Mouse (Mus musculus) forebrain, embryonic 12.5 days (tissue): ENCODE data around the gene Avil. TPM values are rescaled to one million over a fixed set of nuclear protein-coding genes. Genes with fewer than 3 reads are reported as not detected.
A peak's percentile ranks its signal among the peaks of the same experiment; 100 is the strongest.

Experiments used
- ATAC-seq: fragments of 200-750 bp; cut with Nextera tagmentation; 2 replicates; pipeline ENCODE4 v1.8.0; 2017; ENCODE audit warnings: moderate TSS enrichment; ENCODE audit not compliant: low FRiP score
- H3K27ac ChIP-seq: fragments of 300-500 bp; sonication (generic); 2 replicates; pipeline ENCODE4 v1.5.1; 2016; ENCODE audit warnings: mild to moderate bottlenecking
- H3K27me3 ChIP-seq: fragments of 300-500 bp; sonication (generic); 2 replicates; pipeline ENCODE4 v1.6.1; 2016; ENCODE audit warnings: mild to moderate bottlenecking
- H3K36me3 ChIP-seq: fragments of 300-500 bp; sonication (generic); replicated peaks from 2 replicates; pipeline ENCODE4 v1.6.1; 2016; ENCODE audit warnings: mild to moderate bottlenecking
- H3K4me1 ChIP-seq: fragments of 300-500 bp; sonication (generic); 2 replicates; pipeline ENCODE4 v1.6.1; 2016
- H3K4me2 ChIP-seq: fragments of 300-500 bp; sonication (generic); 2 replicates; pipeline ENCODE4 v1.6.1; 2016; ENCODE audit warnings: mild to moderate bottlenecking, moderate library complexity
- H3K4me3 ChIP-seq: fragments of 300-500 bp; sonication (generic); replicated peaks from 2 replicates; pipeline ENCODE4 v1.5.1; 2016; ENCODE audit warnings: mild to moderate bottlenecking
- H3K9ac ChIP-seq: fragments of 300-500 bp; sonication (generic); 2 replicates; pipeline ENCODE4 v1.6.1; 2016; ENCODE audit warnings: mild to moderate bottlenecking
- H3K9me3 ChIP-seq: fragments of 300-500 bp; sonication (generic); 2 replicates; pipeline ENCODE4 v1.6.1; 2016
- WGBS: fragments of 180-500 bp; shearing (Covaris S2); methylation state at CpG from one replicate; pipeline ENCODE4 v1.1.7; 2016; 5-methylcytosine and 5-hydroxymethylcytosine counted together
- polyA plus RNA-seq: library from polyadenylated mRNA; unstranded; fragments of >200 nt; fragmentation: Nextera tagmentation; extraction: Ambion mirVana; gene quantifications from 2 replicates; pipeline ENCODE4 v1.2.1, GENCODE M21; 2016

Avil gene
- polyA plus RNA-seq, 1 experiment from 2014 or later = not detected

DNA sequence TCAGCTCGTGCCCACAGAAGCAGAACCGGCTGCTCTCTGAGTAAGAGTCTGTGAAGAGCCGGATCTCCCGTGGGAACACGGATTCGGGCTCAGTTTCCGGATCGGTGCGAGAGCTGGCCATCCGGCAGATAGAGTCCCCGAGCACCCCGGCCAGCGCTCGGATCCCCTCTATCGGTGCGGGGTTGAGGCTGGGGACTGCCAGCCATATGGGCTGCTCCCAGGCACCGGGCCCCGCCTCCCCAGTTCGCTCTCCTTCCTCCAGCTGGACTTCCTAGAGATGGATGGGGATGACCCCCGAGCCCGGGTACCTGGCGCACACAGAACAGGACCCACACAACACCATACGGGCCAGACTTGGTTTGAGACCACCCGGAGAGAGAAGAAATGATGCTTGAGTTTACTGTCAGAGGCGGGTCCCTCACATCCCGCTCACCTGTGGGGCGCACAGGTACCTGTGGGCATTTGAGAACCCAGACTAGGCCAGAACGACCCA is 40.8 kb downstream of the Avil start, which contains the start of the genes Mettl1 and Eef1akmt3:
Gene Mettl1 (plus strand): TSS at position 141 of the 493 bp plus-strand sequence.
Gene Eef1akmt3 (minus strand): TSS at position 240 of the 493 bp plus-strand sequence.
- H3K27ac ChIP-seq = no peak within 1 kb of the TSS
- ATAC-seq = peak; percentile 73
- H3K4me3 ChIP-seq = peak within 1 kb of the TSS; percentile 82
- H3K4me2 ChIP-seq = peak within 1 kb of the TSS; percentile 99
- peaks cover 19% of the 10 kb centered on the region for H3K27me3 ChIP-seq
- WGBS = under 1% methylated on average over 28 of the region's 28 CpGs
- peaks cover 10% of the 10 kb centered on the region for H3K36me3 ChIP-seq
- H3K9me3 ChIP-seq = no peaks in the 10 kb centered on the region
- peak within 1 kb of the TSS; percentile 71 for H3K9ac ChIP-seq
- H3K4me1 ChIP-seq = peaks cover 18% of the 10 kb centered on the region

DNA sequence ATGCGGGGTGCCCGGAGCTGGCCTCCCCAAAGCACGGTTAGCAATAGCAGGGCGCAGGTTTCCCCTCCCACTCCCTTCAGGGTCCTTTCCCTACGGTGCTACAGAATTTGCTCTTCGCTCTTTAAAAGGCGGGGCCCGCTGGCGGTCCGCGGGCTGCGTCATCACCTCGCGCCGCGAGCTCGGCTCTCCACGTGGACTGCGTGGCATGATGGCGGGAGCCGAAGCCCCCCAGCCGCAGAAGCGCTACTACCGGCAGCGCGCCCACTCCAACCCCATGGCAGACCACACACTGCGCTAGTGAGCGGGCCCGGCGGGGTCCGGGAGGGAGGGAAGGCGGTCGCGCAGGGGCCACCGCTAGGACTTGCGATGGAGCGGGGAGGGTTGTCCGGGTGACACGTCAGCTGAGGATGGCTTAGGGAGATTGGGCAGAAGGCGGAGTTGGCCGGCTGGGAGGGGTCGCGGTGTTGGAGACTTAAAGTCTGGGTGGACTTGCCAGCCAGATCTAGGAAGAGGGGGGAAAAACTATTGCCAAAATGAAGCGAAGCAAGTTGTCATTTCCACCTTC is 41.3 kb downstream of the Avil start:
- under 1% methylated on average over 44 of the region's 44 CpGs for WGBS
- H3K27ac ChIP-seq = no peak overlapping the region

DNA sequence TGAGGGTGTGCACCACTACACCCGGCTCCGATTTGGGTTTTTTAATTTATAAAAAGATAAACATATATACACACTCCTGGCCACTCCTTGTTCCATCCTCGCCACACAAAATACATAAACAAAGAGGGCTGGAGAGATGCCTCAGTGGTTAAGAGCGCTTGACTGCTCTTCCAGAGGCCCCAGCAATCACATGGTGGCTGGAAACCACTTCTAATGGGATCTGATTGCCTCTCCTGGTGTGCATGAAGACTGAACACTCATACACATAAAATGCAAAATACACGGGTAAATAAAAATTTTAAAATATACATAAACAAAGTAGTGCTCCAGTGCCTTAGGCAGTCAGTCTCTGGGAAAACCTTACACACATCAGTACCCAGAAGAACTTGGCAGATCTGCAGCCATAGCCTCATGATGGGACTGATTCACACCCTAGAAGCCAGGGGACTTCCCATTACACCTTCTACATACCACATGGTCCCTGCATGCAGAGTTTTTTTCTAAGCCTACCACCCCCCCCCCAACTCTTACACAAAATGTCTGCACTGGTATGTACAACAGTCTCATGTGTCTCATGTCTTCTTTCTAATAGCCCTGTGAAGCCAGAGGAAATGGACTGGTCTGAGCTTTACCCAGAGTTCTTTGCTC is 42.1 kb downstream of the Avil start:
- 16% methylated on average over 5 of the region's 5 CpGs for WGBS
- Histone ChIP-seq H3K4me2 (peak overlapping the region; percentile 99), H3K4me1 (peaks cover 18% of the 10 kb centered on the region), H3K27me3 (peaks cover 22% of the 10 kb centered on the region), H3K9me3 (no peaks in the 10 kb centered on the region), H3K4me3 (peak overlapping the region; percentile 82), H3K9ac (peak overlapping the region; percentile 71; the same call in 1 of the 2 replicates), H3K27ac (no peak overlapping the region), H3K36me3 (peaks cover 10% of the 10 kb centered on the region)
- ATAC-seq = no peak

More for the DNA sequence above, 41.3 kb downstream of the Avil start:
- no peaks in the 10 kb centered on the region for H3K9me3 ChIP-seq
- H3K27me3 ChIP-seq = peaks cover 19% of the 10 kb centered on the region
- peak overlapping the region; percentile 99 for H3K4me2 ChIP-seq
- ATAC-seq = peak; percentile 91
- H3K4me3 ChIP-seq = peak overlapping the region; percentile 82
- peak overlapping the region; percentile 71 for H3K9ac ChIP-seq
- H3K36me3 ChIP-seq = peaks cover 10% of the 10 kb centered on the region
- H3K4me1 ChIP-seq = peaks cover 18% of the 10 kb centered on the region

DNA sequence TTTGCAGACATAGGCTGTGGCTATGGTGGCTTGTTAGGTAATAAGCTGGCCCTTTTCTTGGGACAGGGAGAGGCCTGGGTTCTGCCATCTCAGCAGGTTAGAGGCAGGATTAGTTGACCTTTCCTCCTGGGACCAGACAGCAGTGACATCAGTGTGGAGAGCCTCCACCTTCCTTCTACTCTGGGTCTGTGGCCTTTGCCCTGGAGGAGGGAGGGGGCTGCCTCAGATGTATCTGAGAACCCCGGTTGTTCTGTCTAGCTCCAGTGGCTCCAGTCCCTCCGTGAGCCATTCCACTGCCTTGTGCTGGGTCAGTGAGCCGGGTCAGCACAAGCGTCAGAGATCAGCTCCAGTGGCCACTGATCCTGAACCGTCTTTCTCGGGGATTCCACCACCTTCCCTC is 42.7 kb downstream of the Avil start:
- no peak for ATAC-seq
- H3K4me2 ChIP-seq = no peak overlapping the region
- 0 out of 2 replicates have a peak overlapping the region, but pooled peaks have one; percentile 82 for H3K4me3 ChIP-seq
- no peaks in the 10 kb centered on the region for H3K9me3 ChIP-seq
- H3K27me3 ChIP-seq = peaks cover 28% of the 10 kb centered on the region
- no peak overlapping the region for H3K27ac ChIP-seq
- no peak overlapping the region for H3K9ac ChIP-seq
- peaks cover 18% of the 10 kb centered on the region for H3K4me1 ChIP-seq
- peaks cover 10% of the 10 kb centered on the region for H3K36me3 ChIP-seq
- 83% methylated on average over 6 of the region's 6 CpGs for WGBS

DNA sequence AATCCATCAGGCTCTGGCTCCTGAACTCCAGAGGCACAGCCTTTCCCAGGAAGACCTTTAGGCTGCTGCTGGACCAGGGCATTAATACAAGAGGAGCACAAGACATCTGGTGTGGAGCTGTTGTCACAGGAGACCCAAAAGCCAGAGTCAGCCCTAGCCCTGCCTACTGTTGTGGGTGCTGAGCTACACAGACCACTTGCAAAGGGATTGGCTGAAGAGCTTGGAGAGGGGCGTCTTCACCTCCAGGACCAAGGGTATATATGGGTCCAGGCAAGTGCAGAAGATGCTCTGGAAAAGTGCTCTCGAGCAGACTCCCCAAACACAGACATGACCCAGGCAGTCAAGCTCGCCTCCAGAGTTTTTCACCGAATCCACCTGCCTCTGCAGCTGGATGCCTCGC is 47.4 kb downstream of the Avil start, which contains the start of gene Cyp27b1:
Gene Cyp27b1 (plus strand): TSS at position 297 of the 400 bp plus-strand sequence.
- no peak within 1 kb of the TSS; the same call in 1 of the 2 replicates for H3K4me3 ChIP-seq
- no peak within 1 kb of the TSS for H3K27ac ChIP-seq
- H3K4me1 ChIP-seq = peaks cover 14% of the 10 kb centered on the region
- ATAC-seq = no peak
- no peak within 1 kb of the TSS for H3K9ac ChIP-seq
- WGBS = 33% methylated on average over 5 of the region's 5 CpGs
- H3K36me3 ChIP-seq = peaks cover 10% of the 10 kb centered on the region
- peaks cover 51% of the 10 kb centered on the region for H3K27me3 ChIP-seq
- H3K9me3 ChIP-seq = no peaks in the 10 kb centered on the region
- H3K4me2 ChIP-seq = no peak within 1 kb of the TSS; the same call in 1 of the 2 replicates

DNA sequence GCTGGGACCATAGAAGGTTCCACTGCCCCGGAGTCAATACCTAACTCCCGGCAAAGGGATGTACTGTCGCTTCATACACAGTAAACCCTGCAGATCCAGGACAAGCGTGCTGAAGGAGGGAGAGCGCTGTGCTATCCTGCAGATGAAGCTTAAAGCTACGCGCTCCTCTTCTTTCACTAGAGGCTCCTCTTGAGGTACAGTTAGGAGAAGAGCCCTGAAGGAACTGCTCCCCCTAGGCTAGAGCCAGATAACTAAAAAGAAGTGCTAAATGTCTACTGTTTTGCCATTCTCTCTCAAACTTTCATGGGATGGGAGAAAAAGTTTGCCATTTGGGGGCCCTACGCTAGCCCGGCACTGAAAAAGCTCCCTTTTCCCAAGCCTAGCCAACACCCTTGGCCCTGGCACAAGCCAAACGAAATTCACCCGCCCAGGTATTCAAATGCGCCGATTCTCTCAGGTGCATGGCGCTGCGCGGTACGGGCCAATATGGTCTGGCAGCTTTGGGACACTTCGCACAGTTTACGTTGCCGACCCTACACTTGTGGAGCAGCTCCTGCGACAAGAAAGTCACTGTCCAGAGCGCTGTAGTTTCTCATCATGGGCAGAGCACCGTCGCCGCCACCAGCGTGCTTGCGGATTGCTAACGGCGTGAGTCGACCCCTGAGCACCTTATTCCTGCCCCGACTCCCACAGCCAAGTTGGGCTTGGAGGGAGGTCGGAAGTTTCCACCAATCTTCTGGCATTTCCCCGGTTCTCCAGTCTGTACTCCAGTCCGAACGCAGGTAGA is 48.3 kb downstream of the Avil start:
- peaks cover 51% of the 10 kb centered on the region for H3K27me3 ChIP-seq
- peaks cover 10% of the 10 kb centered on the region; the same call in 1 of the 2 replicates for H3K4me1 ChIP-seq
- H3K9me3 ChIP-seq = no peaks in the 10 kb centered on the region
- WGBS = 6% methylated on average over 35 of the region's 35 CpGs
- no peak overlapping the region; the same call in 1 of the 2 replicates for H3K4me2 ChIP-seq
- H3K36me3 ChIP-seq = peaks cover 14% of the 10 kb centered on the region
- no peak for ATAC-seq
- no peak overlapping the region for H3K9ac ChIP-seq
- peak overlapping the region; percentile 10; the same call in 1 of the 2 replicates for H3K4me3 ChIP-seq
- no peak overlapping the region for H3K27ac ChIP-seq

DNA sequence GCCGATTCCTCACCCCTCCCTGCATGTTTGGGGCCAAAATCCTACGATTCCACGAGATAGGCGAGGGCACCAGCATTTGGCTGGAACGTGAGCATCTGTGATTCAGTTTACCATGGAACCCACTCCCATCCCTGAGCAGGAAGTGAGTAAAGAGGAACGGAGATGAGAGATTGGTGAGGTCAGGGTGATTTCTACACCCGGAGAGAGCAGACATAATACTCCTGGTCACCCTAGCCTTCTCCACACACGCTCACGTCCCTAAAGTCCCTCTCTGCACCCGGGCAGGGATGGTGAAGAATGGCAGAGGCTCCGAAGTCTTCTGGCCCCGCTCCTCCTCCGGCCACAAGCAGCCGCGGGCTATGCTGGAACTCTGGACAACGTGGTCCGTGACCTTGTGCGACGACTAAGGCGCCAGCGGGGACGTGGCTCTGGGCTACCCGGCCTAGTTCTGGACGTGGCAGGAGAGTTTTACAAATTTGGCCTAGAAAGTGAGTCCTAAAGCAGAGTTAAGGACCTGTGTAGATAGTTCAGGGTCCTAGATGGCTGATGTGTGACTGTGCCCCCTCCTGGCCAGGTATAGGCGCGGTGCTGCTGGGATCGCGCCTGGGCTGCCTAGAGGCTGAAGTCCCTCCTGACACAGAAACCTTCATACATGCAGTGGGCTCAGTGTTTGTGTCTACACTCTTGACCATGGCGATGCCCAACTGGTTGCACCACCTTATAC is 49.0 kb downstream of the Avil start:
- peaks cover 18% of the 10 kb centered on the region for H3K36me3 ChIP-seq
- 0 out of 2 replicates have a peak overlapping the region, but pooled peaks have one; percentile 0 for H3K9ac ChIP-seq
- no peak overlapping the region for H3K27ac ChIP-seq
- 3% methylated on average over 29 of the region's 29 CpGs for WGBS
- peak overlapping the region; percentile 10; the same call in 1 of the 2 replicates for H3K4me3 ChIP-seq
- H3K27me3 ChIP-seq = peaks cover 51% of the 10 kb centered on the region
- ATAC-seq = 0 out of 2 replicates have a peak, but pooled peaks have one; percentile 10
- no peaks in the 10 kb centered on the region for H3K9me3 ChIP-seq
- peaks cover 10% of the 10 kb centered on the region; the same call in 1 of the 2 replicates for H3K4me1 ChIP-seq
- no peak overlapping the region for H3K4me2 ChIP-seq

DNA sequence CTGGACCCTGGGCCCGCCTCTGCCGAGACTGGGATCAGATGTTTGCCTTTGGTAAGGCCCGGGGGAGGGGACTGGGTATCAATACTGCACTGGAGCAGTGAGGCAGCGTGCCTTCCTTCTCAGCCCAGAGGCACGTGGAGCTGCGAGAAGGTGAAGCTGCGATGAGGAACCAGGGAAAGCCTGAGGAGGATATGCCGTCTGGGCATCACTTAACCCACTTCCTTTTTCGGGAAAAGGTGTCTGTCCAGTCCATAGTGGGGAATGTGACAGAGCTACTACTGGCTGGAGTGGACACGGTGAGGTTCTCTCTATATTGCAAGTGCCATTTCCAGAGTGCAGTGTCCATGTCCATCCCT is 49.6 kb downstream of the Avil start:
- no peaks in the 10 kb centered on the region for H3K9me3 ChIP-seq
- no peak overlapping the region for H3K4me2 ChIP-seq
- no peak overlapping the region for H3K4me3 ChIP-seq
- H3K4me1 ChIP-seq = peaks cover 10% of the 10 kb centered on the region; the same call in 1 of the 2 replicates
- ATAC-seq = 0 out of 2 replicates have a peak, but pooled peaks have one; percentile 8
- no peak overlapping the region for H3K9ac ChIP-seq
- H3K27ac ChIP-seq = no peak overlapping the region
- WGBS = 14% methylated on average over 10 of the region's 10 CpGs
- H3K36me3 ChIP-seq = peaks cover 18% of the 10 kb centered on the region
- H3K27me3 ChIP-seq = peaks cover 51% of the 10 kb centered on the region

DNA sequence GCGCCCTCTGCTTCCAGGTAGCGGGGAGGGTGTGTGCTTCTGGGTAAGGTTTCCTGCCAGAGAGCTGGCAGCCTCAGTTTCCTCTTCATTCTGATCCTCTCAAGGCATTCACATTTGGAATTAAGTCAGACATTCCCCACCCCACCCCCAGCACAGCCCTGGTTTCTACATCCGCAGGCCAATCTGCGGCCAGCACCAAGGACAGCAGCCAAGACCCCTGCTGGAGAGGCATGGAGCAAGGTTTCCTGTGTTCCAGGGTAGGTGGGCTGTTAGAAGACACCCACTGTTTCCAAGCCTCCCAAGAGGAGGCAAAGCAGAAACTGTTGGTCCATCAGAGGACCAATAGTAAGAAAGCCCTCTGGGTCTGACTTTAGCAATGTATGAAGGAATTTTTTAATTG is 54.1 kb downstream of the Avil start:
- WGBS = 79% methylated on average over 4 of the region's 4 CpGs
- ATAC-seq = no peak
- Histone ChIP-seq H3K4me1 (peaks cover 25% of the 10 kb centered on the region), H3K27ac (no peak overlapping the region), H3K9ac (no peak overlapping the region), H3K4me2 (no peak overlapping the region), H3K4me3 (no peak overlapping the region), H3K9me3 (no peaks in the 10 kb centered on the region), H3K36me3 (peaks cover 42% of the 10 kb centered on the region), H3K27me3 (peaks cover 27% of the 10 kb centered on the region)

DNA sequence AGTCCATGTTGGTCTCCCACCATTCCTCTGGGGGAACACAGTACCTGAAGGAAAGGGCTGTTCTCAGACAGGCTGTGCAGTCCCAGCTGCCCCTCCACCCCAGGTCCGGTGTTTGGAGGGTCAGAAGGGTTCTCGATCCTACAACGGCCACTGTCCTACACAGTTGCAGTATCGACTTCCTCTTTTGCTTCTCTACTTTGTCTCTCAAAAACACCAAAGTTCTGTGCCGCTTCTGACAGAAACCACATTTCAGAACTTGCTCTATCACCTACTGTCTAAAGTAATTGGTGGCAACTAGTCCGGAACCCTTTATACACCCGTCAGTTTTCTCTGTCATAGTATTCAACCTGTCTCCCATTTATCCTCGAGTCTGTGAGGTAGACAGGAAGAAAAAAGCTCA is 54.9 kb downstream of the Avil start:
- Histone ChIP-seq H3K9ac (no peak overlapping the region), H3K4me2 (no peak overlapping the region), H3K27me3 (peaks cover 20% of the 10 kb centered on the region), H3K36me3 (peaks cover 42% of the 10 kb centered on the region), H3K4me3 (no peak overlapping the region), H3K9me3 (no peaks in the 10 kb centered on the region), H3K27ac (no peak overlapping the region), H3K4me1 (peaks cover 26% of the 10 kb centered on the region)
- ATAC-seq = no peak
- WGBS = 94% methylated on average over 8 of the region's 8 CpGs

DNA sequence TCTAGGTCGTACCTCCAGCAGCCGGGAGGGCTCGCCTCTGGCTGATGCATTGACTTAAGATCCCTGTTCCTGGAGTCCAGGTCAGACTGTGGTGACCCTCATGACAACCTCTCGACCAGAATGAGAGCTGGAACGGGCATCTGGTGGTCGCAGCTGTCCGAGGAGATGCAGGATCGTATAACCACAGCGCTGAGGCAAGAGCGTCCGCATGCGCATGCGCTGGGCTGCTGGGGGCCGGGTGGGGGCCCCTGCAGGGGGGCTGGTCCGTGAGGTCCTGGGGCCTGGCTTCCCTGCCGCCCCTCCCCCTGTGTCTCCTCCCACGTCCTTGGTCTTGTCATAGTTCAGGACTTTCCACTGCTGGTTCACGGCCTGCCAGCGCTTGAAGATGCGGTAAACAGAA is 56.0 kb downstream of the Avil start:
- peaks cover 42% of the 10 kb centered on the region for H3K36me3 ChIP-seq
- no peak overlapping the region for H3K9ac ChIP-seq
- H3K9me3 ChIP-seq = no peaks in the 10 kb centered on the region

More for the DNA sequence above, 56.0 kb downstream of the Avil start:
- Histone ChIP-seq H3K4me3 (no peak overlapping the region), H3K4me2 (no peak overlapping the region), H3K27ac (no peak overlapping the region), H3K27me3 (peaks cover 9% of the 10 kb centered on the region), H3K4me1 (peaks cover 35% of the 10 kb centered on the region)
- WGBS = 93% methylated on average over 20 of the region's 20 CpGs
- no peak for ATAC-seq
